Mouse (Mus musculus) hindlimb bud, embryonic 11.5 days (tissue): ENCODE measurements at regions not wholly inside any gene's neighbourhood (a gene's known extent, or its start where the extent isn't known, plus 50 kb on each side); places are given as distances from the start of the nearest gene placed in this dataset.

Experiments
- DNase-seq: peaks from one replicate; pipeline ENCODE4 v3.0.0-alpha.2; 2012; ENCODE audit warnings: low read depth, low spot score; ENCODE audit errors: extremely low spot score

DNA sequence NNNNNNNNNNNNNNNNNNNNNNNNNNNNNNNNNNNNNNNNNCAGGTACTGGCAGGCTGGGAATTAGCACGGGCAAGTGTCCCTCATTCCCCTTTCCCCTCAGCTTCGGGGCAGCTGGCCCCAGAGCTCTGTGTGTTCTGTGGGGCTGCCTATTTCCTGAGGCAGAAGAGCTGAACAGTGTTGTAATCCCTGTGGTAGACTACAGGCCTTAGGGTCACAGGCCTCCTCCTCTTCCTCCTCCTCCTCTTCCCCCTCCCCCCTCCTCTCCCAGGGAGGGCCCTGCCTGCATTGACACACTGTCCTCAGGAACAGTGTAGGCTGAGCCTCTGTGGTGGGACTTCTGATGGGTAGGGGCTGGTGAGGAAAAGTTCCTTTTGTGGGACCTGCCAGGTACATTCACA, 247.7 kb downstream of the Uaca start:
- no peak for DNase-seq

DNA sequence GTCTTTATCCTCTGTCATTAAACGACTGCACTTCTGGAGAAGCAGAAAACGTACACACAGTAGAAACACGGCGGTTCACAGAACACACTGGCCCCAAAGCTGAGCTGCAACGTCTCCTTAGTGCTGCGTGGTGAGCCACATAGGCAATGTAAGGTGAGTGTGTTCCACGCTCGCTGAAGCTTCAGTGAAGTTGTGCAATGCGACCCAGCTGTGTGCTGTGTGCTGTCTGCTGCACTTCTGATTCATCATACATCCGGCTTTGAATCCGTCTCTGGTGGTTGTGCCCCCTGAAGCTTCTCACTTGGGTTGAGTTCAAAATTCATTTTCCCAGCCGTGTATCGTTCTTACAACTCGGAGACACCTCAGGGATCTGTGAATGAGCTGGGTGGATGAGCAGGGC, 250.6 kb downstream of the Uaca start:
- no peak for DNase-seq

DNA sequence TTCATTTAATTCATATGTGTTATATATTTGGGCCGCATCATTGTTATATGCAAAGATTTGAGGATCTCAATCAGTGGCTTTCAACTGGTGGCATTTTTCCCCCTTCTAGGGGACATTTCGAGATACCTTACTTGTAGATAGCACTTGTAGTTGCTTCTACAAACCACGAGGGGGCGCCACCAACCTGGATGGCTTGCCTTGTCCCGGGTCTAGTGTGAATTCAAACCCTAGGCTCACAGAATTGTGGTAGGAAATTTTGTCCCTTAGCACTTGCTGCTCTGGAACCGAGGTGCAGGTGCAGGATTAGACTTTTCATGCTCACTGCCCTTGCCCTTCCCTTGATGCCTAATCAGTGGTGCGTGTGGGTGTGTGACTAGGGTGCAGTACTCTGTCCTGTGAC, 252.2 kb downstream of the Uaca start:
- no peak for DNase-seq

DNA sequence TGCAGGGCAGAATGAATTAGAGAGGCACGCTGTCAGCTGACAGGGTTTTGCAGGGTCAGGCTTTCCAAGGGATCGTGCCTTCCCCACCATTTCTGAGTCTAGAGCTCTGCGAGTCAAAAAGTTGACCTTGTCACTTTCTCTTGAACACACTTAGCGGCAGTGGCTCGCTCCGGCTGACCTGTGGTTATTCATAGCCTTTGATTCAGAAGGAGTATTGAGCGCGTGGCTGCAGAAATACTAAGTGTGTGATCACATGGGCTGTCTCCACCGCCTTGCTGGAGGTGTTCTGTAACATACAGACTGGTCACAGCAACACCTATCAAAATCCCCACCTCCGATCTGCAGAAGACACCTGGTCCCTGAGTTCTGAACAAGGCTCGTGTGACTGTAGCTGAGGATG, 252.9 kb downstream of the Uaca start:
- DNase-seq = no peak

DNA sequence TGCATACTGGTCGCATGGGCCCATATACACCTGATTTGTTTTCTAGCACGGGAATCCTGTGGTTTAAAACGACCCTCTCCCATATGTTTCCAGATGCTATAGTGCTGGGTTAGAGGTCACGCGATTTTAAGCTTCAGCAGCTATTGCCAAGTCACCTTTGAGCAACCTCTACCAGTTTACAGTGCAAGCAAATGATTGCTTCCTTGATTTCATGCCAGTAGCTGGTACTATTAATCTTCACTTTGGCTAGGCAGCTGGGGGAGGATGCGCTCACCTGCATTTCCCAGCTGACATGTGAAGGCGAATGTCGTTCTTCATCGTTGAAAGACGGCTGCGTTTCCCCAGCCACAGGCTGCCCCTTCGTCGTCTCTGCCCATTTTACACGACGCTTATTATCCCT, 254.2 kb downstream of the Uaca start:
- DNase-seq = no peak

DNA sequence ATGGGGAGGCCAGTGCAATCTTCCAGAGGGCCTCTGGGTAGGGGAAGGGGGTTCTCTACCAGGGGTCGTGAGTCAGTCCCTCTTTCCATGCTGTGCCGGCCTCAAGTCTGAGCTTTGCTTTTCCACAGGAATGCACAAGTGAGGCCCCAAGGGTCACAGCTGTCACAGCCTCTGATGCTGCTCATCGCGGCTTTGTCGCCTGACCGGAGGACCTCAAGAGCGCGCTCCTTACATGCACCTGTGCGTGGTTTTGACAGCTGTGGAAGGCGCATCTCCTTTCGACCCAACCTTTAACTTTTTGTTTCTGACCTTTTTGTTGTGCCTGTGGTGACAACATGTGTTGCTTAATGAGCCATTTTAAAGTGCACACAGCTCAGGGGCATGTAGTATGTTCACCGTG, 258.3 kb downstream of the Uaca start:
- DNase-seq = no peak

DNA sequence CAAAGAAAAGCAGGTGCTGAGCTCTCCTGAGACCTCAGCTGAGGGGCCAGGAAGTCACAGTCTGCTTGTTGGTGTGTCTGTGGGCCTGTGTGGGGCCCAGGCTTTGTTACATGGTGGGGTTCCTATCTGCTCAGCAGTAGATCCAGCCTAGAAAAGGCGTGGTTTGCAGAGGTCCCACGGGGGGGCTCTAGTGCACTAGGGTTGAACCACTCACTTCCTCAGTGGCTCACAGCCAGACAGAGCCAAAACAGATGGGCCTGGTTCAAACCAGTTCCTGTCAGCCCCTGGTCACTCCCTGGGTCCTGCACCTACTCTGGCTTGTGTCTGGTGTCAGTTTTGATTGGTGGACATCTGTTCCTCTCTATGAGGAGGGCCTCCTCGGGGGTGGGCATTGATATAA, 260.1 kb downstream of the Uaca start:
- DNase-seq = no peak

DNA sequence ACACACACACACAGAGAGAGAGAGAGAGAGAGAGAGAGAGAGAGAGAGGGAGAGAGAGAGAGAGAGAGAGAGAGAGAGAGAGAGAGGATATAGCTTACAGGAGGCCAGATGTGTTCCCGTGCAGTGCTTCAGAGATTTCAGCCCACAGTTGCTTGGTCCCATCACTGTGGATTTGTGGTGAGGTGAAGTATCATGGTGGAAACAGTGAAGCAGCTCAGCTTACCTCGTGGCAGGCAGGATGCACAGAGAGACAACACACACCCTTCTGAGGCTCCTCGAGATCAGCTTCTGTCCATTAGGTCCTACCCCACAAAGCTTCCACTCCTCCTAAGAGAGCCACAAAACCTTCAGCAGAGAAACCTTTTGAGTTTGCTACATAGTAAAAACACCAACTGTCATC, 261.1 kb downstream of the Uaca start:
- no peak for DNase-seq

DNA sequence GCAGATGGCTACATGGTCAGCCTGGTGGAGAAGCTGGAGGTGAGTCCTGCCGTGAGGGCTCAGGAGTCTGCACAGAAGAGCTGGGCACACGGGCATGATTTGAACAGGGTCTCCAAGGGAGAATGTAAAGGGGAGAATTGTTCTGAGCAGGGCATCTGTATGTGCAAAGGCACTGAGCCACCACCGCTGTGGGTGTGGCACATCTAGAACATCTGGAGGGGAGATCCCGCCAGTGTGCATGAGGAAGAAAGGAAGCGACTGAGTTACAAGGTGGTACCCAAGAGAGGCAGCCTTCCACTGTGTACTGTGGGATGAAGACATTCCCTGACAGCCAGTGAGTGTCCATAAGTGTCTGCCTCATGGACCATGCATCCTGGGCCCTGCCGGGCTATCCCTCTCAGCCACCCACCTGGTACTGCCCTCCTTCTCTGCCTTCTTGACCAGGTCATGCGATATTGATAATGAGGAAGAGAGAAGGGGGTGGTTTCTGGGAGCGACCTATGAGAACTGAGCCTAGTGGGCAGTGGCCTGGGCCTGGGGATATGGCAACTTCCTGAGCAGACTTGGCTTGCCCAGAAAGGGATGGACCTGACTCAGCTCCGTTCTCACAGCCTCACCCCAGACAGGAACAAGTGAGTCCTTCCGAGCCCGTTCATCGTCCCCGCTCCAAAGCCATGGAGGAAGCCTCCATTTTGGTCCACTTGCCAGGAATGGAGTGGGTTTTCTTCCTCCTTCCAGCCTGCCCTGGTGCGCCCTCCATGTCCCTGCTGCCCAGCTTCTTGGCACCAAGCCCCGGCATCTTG, 261.8 kb downstream of the Uaca start:
- DNase-seq = no peak

DNA sequence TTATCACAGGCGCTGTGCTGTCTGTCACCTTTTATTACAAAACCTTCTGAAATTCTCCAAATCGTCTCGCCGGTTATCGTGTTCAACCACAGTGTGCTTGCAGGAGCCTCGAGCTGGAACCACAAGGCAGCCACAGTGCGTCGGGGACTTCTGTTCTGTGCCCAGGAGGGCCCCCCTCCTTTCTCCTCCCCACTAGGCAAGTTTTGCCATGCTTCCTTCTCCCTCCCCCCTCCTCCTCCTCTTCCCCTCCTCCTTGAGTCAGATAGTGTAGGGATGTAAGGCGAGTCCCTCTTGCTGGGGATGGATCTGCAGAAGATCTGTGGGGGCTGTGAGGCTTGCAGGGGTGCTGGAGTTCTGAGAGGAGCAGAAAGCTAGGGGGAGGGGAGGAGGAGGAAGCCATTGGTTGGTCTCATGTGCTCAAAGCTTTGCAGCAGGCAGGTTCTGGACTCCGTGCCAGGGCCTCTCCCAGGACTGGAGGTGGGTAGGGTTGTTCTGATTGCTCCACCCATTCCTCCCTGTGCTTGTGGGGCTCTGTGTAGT, 262.5 kb downstream of the Uaca start:
- no peak for DNase-seq

DNA sequence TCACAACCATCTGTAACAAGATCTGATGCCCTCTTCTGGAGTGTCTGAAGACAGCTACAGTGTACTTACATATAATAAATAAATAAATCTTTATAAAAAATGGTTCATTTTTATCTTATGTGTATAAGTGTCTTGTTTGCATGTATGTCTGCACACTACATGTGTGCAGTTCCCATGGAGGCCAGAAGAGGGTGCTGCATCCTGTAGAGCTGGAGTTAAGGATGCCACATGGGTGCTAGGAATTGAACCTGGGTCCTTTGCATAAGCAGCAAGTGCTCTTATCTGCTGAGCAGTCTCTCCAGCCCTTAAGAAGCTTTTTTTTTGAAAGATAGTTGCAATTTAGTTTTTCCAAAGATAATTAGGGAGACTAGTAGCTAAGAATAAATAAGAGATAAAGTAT, 264.9 kb downstream of the Uaca start:
- no peak for DNase-seq

DNA sequence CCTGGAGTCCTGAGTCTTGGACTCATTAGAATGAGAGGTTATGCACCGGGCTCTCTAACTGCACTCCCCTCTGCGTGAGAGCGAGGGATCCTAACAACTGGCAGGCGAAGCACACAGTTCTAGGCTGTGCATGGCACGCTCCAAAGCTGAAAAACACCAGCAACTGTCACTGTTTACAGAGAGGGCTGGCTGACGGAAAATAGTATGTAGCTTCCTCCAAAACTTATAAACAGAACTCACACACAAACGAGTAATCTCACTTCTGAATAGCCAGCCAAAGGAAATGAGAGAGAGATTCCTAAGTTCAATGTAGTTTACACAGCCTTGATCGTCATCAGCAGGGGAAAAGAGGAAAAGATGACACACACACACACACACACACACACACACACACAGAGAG, 266.6 kb downstream of the Uaca start:
- no peak for DNase-seq

DNA sequence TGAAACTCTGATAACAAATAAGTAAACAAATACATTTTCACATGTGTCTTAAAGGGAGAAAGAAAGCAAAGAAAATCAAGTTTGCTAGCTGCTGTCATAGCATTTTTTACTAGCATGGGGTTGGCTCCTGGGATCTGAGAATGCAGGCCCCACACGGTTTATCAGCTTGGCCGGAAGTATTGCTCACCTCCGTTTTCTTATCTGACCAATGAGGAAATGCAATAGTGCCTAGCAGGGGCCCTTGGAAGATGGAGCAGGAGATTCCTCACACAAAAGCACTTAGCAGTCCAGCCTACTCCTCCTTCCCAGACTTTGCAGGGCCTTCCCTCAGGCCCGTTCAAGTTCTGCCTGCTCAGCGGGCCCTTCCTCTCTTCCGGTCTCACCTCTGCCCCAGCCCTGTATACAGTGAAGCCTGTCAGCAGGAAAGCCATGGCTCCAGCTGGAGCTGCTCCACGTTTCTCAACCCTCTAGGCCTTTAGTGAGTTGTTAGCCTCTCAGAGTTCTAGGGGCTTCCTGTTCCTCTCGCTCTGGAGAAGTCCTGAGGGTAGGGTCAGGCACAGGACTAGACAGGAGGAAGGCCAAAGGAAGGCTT, 270.5 kb downstream of the Uaca start:
- no peak for DNase-seq

DNA sequence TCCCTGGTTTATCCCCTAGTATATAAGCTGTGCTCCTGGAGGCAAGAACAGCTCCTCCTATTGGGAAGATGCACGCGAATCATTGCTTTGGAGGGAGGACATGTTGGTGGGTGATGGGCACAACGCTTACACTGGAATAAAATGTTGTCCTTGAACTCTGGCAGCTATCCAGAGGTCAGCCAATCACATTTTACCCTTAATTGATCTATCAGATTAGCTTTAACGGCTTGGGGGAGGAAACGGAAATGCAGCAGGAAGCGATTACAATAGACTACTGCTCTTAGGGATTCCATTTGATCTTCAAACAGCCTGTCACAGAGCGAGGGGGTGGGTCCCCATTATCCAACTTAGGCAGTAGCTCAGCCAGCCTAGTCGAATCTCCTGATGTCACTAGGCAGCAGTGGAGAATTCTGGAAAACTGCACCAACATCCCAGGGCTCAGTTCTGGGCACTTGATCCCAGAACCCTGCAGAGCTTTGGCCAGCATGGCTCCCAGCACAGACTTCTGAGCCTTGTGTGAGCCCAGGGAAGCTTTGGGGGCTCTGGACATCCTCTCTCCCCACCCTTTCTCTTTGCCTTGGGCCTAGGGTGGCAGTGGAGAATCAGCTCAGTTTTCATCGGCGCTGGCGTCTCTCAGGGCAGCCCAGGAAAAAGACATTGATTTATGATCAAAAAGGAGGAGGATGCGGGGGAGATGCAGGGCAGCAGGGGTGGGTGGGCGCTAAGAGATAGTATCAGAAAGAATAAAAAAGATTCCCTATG, 275.4 kb downstream of the Uaca start:
- no peak for DNase-seq

DNA sequence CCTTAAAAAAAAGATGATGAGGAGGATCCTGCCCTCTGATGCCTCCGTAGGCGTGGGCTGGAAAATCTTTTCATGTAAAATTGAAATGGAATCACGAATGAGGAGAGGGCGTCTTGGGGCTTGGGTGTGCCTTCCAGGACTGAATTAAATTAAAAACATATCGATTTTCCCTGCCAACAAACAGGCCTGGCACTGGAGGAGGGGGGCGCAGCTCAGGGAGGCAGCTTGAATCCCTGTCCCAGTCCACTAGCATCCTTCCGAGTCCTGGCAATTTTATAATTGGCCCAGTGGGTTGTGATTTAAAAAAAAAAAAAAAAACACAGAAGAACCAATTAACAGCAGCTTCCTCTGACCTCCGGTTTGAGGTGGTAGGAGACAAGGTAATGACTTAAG, 276.0 kb downstream of the Uaca start:
- DNase-seq = no peak

DNA sequence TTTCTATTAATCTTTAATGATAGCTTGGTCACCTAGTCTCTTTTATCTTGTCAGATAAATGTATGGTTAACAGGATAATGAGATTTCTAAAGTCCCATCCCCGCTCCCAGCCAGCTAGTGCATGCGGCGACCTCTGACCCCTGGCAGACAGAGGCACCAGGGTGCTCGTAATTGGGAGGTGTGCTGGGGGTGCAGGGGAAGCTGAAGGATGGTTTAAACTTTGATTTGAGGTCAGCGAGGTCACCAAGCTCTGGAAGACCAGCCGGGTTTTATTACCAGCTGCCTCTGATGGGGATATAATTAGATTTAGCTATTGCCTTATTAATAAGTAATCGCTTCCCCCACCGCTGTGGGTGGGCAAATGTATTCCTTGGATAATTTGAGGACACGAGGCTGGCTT, 276.5 kb downstream of the Uaca start:
- DNase-seq = no peak

DNA sequence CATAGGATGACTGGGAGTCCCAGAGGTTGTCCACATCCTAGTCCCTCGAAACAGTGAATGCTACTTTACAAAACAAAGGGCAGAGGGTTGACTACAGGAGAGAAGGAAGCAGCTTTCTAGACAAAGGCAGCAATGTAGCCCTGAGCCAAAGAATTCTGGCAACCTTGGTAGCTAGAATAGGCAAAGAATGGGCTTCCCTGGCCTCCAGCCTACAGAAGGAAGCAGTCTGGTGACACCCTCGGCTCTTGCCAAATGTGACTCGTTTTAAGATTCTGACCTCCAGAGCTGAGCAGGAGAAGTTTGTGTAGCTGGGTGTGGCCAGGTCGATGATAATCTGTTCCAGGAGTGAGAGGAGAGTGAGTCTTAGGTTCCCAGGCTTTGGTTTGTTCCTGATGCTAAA, 279.1 kb downstream of the Uaca start:
- DNase-seq = no peak

DNA sequence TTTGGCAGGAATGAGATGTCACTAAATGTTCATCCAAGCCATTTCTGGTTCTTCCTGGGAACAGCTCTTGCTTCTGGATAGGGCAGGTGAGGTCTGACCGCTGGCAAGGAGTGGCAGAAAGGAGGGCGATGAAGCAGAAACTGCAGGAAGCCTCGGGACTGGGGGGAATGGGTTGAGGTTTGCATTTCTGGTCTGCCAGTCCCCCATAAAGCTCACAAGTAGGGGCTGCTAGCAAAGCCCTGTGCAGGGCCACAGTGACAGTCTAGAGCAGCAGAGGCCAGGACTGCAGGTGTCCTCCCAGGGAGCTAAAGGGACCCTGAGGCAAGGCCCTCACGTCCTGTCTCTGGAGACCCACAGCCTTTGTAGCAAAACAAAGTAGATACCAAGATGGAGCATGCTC, 280.7 kb downstream of the Uaca start:
- DNase-seq = no peak

DNA sequence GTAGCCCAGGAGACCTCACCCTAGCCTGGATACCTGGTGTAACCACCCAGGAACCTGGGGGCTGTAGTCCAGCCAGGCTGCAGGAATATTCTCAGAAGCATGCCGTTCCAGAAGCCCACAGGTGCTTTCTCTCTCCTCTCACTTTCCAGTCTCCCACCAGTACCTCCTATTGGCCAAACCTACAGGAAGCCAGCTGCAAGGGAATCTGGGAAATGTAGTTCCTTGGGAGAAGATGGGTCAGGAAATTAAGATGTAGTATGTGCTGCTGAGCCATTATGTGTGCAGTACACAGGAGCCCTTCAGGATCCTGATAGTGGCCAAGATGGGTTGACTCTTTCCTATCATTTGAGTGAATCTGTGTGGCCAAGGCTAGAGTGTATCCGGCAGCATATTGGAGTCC, 282.8 kb downstream of the Uaca start:
- DNase-seq = no peak

DNA sequence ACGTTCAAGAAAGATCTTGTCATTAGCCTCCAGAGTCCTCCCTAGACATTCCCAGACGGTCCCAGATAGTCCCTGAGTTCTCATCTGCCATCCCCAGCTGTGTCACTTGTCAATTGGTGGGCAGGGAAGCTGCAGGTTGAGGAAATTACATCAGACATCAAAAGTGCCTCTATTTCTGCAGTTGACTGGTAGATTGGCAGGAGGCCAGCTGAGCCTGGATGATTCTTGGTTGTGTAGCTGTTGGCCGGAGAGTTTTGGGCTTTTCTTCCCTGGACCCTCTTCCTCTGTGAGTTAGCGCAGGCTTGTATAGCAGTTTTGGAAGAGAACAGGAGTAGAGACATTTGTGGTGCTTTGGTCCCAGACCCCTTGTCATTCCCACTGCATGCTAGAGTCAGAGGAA, 283.5 kb downstream of the Uaca start:
- no peak for DNase-seq

DNA sequence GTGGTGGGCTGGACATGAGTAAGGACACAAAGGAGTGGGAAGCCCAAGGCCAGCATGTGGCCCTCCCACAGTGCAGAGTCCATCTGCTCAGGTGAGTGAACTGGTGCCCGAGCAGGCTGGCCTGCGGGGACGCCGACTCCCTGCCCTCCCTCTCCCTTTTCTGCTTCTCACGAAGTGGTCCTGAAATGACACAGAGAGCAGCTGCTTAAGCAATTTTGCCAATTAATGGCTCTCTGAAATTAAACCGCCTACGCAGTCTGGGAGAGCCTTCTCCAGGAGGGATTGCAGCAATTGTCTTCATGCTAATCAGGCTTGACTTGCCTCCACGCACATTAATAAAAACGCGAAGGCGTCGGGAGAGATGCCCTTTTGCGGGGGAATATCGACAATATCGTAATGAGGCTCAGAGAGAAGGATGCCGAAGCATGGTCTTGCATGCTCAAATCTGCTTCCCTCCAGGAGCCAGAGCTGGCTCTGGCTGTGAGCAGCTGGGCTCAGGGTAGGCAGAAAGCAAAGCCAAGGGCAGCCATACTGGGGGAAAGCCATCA, 287.2 kb downstream of the Uaca start:
- DNase-seq = no peak
